ENCODE assay signal across 19 mouse cellular contexts in genomic region chr4:88805231-88805630, GRCm38 (mm10). TPM values are rescaled to one million over a fixed set of nuclear protein-coding genes. Genes with fewer than 3 reads are reported as not detected.
DNase-seq lines count a peak whose midpoint lies in the region; ATAC-seq and TF ChIP-seq lines count a peak whose summit lies in the region.
"Not testable (repeated sequence)": the region's sequence is repeated elsewhere in the genome, so short reads cannot be mapped to it uniquely, and the experiment has no call there.
"Had no signal": no experiment of that assay in that cellular context is flagged by ENCODE, and none has a peak within 500 bp of the region (broad histone marks: within the 10 kb centered on the region; RNA-seq: fewer than 3 reads in every experiment).

Gm13288 (plus strand) TSS chr4:88805531.

- ATAC-seq in forebrain, embryonic 11.5 days (replicated peaks; ENCODE audit: low FRiP score); kidney, embryonic 15.5 days (replicated peaks; ENCODE audit: low FRiP score); liver, embryonic 13.5 days (ENCODE audit: low read depth); midbrain, embryonic 15.5 days (replicated peaks): not testable (repeated sequence)

- H3K9ac ChIP-seq in forebrain, embryonic 11.5 days (ENCODE audit: low read length); kidney, embryonic 15.5 days; liver, embryonic 13.5 days; midbrain, embryonic 15.5 days: not testable (repeated sequence)
- peak within 1 kb of the TSS; percentile 59; the same call in 1 of the 2 replicates for H3K9ac ChIP-seq in heart, adult 2 months (ENCODE audit: low read depth, low read length)

- WGBS in forebrain, embryonic 11.5 days = no CpG with 5 or more reads among the region's 8 CpGs
- WGBS in heart, adult 2 months = no CpG with 5 or more reads among the region's 8 CpGs
- WGBS in hindbrain, embryonic 10.5 days = no CpG with 5 or more reads among the region's 8 CpGs
- no CpG with 5 or more reads among the region's 8 CpGs for WGBS in kidney, embryonic 15.5 days
- WGBS in liver, embryonic 13.5 days (ENCODE audit: insufficient replicate concordance) = no CpG with 5 or more reads among the region's 8 CpGs
- WGBS in midbrain, embryonic 15.5 days = no CpG with 5 or more reads among the region's 8 CpGs
- no CpG with 5 or more reads among the region's 8 CpGs for WGBS in spleen, adult 2 months

- H3K4me2 ChIP-seq in forebrain, embryonic 11.5 days (ENCODE audit: low read depth, low read length, severe bottlenecking) = peak within 1 kb of the TSS; percentile 27; the same call in 1 of the 2 replicates
- peak within 1 kb of the TSS; percentile 44; the same call in 1 of the 2 replicates for H3K4me2 ChIP-seq in kidney, embryonic 15.5 days
- peak within 1 kb of the TSS; percentile 42; the same call in 1 of the 2 replicates for H3K4me2 ChIP-seq in liver, embryonic 13.5 days
- H3K4me2 ChIP-seq in midbrain, embryonic 15.5 days = peak within 1 kb of the TSS; percentile 43

- not testable (repeated sequence) for DNase-seq in forebrain, embryonic 11.5 days (ENCODE audit: low spot score); heart, adult 2 months; hindbrain, embryonic 10.5 days (ENCODE audit: low spot score); liver, embryonic 13.5 days; spleen, adult 2 months (ENCODE audit: low read depth in 1 of 2, low spot score in 2 of 2)

- TF ChIP-seq EP300 in heart, adult 2 months (IDR thresholded peaks at IDR 0.05; ENCODE audit: insufficient read depth, low read depth, low read length) = not testable (repeated sequence)

- not testable (repeated sequence) for H3K4me1 ChIP-seq in forebrain, embryonic 11.5 days (replicated peaks; ENCODE audit: control insufficient read depth, insufficient read depth, low read length); heart, adult 2 months (ENCODE audit: control insufficient read depth, insufficient read depth, low read length); hindbrain, embryonic 10.5 days (replicated peaks); kidney, embryonic 15.5 days; liver, embryonic 13.5 days (replicated peaks); midbrain, embryonic 15.5 days; spleen, adult 2 months (ENCODE audit: control insufficient read depth, insufficient read depth, insufficient read length)

- not testable (repeated sequence) for H3K27me3 ChIP-seq in forebrain, embryonic 11.5 days (ENCODE audit: control insufficient read depth, insufficient read depth, low read length); heart, adult 2 months (ENCODE audit: control insufficient read depth, insufficient read depth, low read length); midbrain, embryonic 15.5 days (replicated peaks); spleen, adult 2 months (ENCODE audit: control insufficient read depth, insufficient read depth, low read length)
- H3K27me3 ChIP-seq in hindbrain, embryonic 10.5 days (ENCODE audit: insufficient read depth, poor library complexity, severe bottlenecking) = peaks cover 15% of the 10 kb centered on the region; the same call in 1 of the 2 replicates
- H3K27me3 ChIP-seq in kidney, embryonic 15.5 days = peaks cover 16% of the 10 kb centered on the region
- H3K27me3 ChIP-seq in liver, embryonic 13.5 days = peaks cover 12% of the 10 kb centered on the region; the same call in 1 of the 2 replicates

- not testable (repeated sequence) for H3K4me3 ChIP-seq in forebrain, embryonic 11.5 days (ENCODE audit: low read depth, low read length); heart, adult 2 months; kidney, embryonic 15.5 days (replicated peaks); liver, embryonic 13.5 days (replicated peaks)
- 0 out of 2 replicates have a peak within 1 kb of the TSS, but pooled peaks have one; percentile 27 for H3K4me3 ChIP-seq in hindbrain, embryonic 10.5 days
- H3K4me3 ChIP-seq in midbrain, embryonic 15.5 days = peak within 1 kb of the TSS; percentile 22; the same call in 1 of the 2 replicates
- H3K4me3 ChIP-seq in spleen, adult 2 months (ENCODE audit: extremely low read depth, insufficient read depth, insufficient read length) = 0 out of 2 replicates have a peak within 1 kb of the TSS, but pooled peaks have one; percentile 27

- TF ChIP-seq POLR2A in heart, adult 2 months (IDR thresholded peaks at IDR 0.05; ENCODE audit: insufficient read depth, low read depth, low read length); spleen, adult 2 months (IDR thresholded peaks at IDR 0.05; ENCODE audit: low read depth, low read length): not testable (repeated sequence)

- H3K9me3 ChIP-seq in forebrain, embryonic 11.5 days (ENCODE audit: control insufficient read depth, low read length); hindbrain, embryonic 10.5 days; kidney, embryonic 15.5 days (replicated peaks); liver, embryonic 13.5 days (replicated peaks); midbrain, embryonic 15.5 days: not testable (repeated sequence)

- H3K79me2 ChIP-seq in heart, adult 2 months (replicated peaks; ENCODE audit: control insufficient read depth, insufficient read depth, low read length) = not testable (repeated sequence)

- not testable (repeated sequence) for H3K36me3 ChIP-seq in forebrain, embryonic 11.5 days (ENCODE audit: control insufficient read depth, insufficient read depth, low read length); heart, adult 2 months (ENCODE audit: control insufficient read depth, insufficient read depth, low read length); hindbrain, embryonic 10.5 days; kidney, embryonic 15.5 days; liver, embryonic 13.5 days; midbrain, embryonic 15.5 days (replicated peaks); spleen, adult 2 months (ENCODE audit: control insufficient read depth, insufficient read depth, low read length)

- not testable (repeated sequence) for H3K27ac ChIP-seq in forebrain, embryonic 11.5 days (ENCODE audit: low read depth, low read length); heart, adult 2 months; hindbrain, embryonic 10.5 days; kidney, embryonic 15.5 days; liver, embryonic 13.5 days; midbrain, embryonic 15.5 days; spleen, adult 2 months (ENCODE audit: insufficient read depth, low read length)

- not testable (repeated sequence) for TF ChIP-seq CTCF in heart, adult 2 months (IDR thresholded peaks at IDR 0.05); spleen, adult 2 months (IDR thresholded peaks at IDR 0.05; ENCODE audit: extremely low read depth, insufficient read depth, insufficient read length, insufficient replicate concordance)

- intact Hi-C loops in heart, adult 2 months (cut with DNase I) = not testable (repeated sequence)

RNA-seq across cellular contexts. Expression of gene Gm13288, which starts in this region (rescaled TPM):
- not detected in 2 replicates for polyA plus RNA-seq in forebrain, embryonic 11.5 days (2014; fragmentation: Nextera tagmentation; extraction: Ambion mirVana)
- not detected for total RNA-seq in heart, adult 2 months (2021)
- not detected in 2 replicates for polyA plus RNA-seq in heart, adult 2 months (2012; rRNA removed)
- not detected in 2 replicates for polyA plus RNA-seq in hindbrain, embryonic 10.5 days (2016; fragmentation: Nextera tagmentation; extraction: Ambion mirVana)
- polyA plus RNA-seq in kidney, embryonic 15.5 days (2015; fragmentation: Nextera tagmentation; extraction: Ambion mirVana) = 0.08 TPM in 1 of 2 replicates, not detected in the other
- not detected in 2 replicates for polyA plus RNA-seq in liver, embryonic 13.5 days (2015; fragmentation: Nextera tagmentation; extraction: Ambion mirVana)
- polyA plus RNA-seq in midbrain, embryonic 15.5 days (2015; fragmentation: Nextera tagmentation; extraction: Ambion mirVana) = not detected in 2 replicates
- not detected in 2 replicates for polyA plus RNA-seq in spleen, adult 2 months (2012; rRNA removed)
- total RNA-seq: adrenal gland, postnatal 25 days; ES-E14; gastrocnemius, adult 8-10 months; heart, postnatal 36 days; layer of hippocampus, adult 18-20 months; layer of hippocampus, postnatal 36 days; left cerebral cortex, postnatal 25 days had no signal
- polyA plus RNA-seq: cerebellum, adult 2 months; embryonic facial prominence, embryonic 11.5 days; intestine, embryonic 14.5 days; liver, postnatal 0 days; stomach, postnatal 0 days had no signal
